Mouse (Mus musculus): ENCODE data around the gene Fxyd7. TPM values are rescaled to one million over a fixed set of nuclear protein-coding genes. Genes with fewer than 3 reads are reported as not detected.

The Fxyd7 gene
- polyA plus RNA-seq (2012; rRNA removed): 7.5 and 10.6 TPM in 2 replicates

- Histone ChIP-seq H3K4me3 (replicated peaks; ENCODE audit: extremely low read depth, low read depth, low read length) (no peak within 1 kb of the TSS), H3K4me1 (ENCODE audit: control insufficient read depth, insufficient read depth, low read length) (peaks cover 3% of the 10 kb centered on the region)
- DNase-seq: no peak
- TF ChIP-seq CTCF (IDR thresholded peaks at IDR 0.05; ENCODE audit: insufficient read depth, low read length) (no peak), POLR2A (IDR thresholded peaks at IDR 0.05; ENCODE audit: borderline replicate concordance, extremely low read depth, low read depth, low read length) (no peak)
- 15% methylated on average over 28 of the region's 28 CpGs for WGBS
These were observed at the start of gene Fxyd7 for GRCm38 (mm10) chr7:31051321-31052021. Gene Fxyd7 (minus strand): TSS chr7:31051467.

- DNase-seq: no peak
- Histone ChIP-seq H3K4me1 (ENCODE audit: control insufficient read depth, insufficient read depth, low read length) (no peaks in the 10 kb centered on the region), H3K4me3 (replicated peaks; ENCODE audit: extremely low read depth, low read depth, low read length) (no peak overlapping the region)
- WGBS: 64% methylated on average over 14 of the region's 14 CpGs
- TF ChIP-seq CTCF (IDR thresholded peaks at IDR 0.05; ENCODE audit: insufficient read depth, low read length) (no peak), POLR2A (IDR thresholded peaks at IDR 0.05; ENCODE audit: borderline replicate concordance, extremely low read depth, low read depth, low read length) (no peak)
These were observed 49.5 kb upstream of the Fxyd7 start for GRCm38 (mm10) chr7:31100786-31101185.

- Histone ChIP-seq H3K4me3 (replicated peaks; ENCODE audit: extremely low read depth, low read depth, low read length) (no peak overlapping the region), H3K4me1 (ENCODE audit: control insufficient read depth, insufficient read depth, low read length) (no peaks in the 10 kb centered on the region)
- no peak for DNase-seq
- TF ChIP-seq CTCF (IDR thresholded peaks at IDR 0.05; ENCODE audit: insufficient read depth, low read length) (no peak), POLR2A (IDR thresholded peaks at IDR 0.05; ENCODE audit: borderline replicate concordance, extremely low read depth, low read depth, low read length) (no peak)
- WGBS: 84% methylated on average over 6 of the region's 6 CpGs
These were observed 48.3 kb upstream of the Fxyd7 start for GRCm38 (mm10) chr7:31099612-31099982.

- no peak for DNase-seq
- TF ChIP-seq CTCF (IDR thresholded peaks at IDR 0.05; ENCODE audit: insufficient read depth, low read length): no peak
- TF ChIP-seq POLR2A (IDR thresholded peaks at IDR 0.05; ENCODE audit: borderline replicate concordance, extremely low read depth, low read depth, low read length): no peak
- H3K4me3 ChIP-seq (replicated peaks; ENCODE audit: extremely low read depth, low read depth, low read length): no peak overlapping the region
- WGBS: 79% methylated on average over 22 of the region's 22 CpGs
- H3K4me1 ChIP-seq (ENCODE audit: control insufficient read depth, insufficient read depth, low read length): no peaks in the 10 kb centered on the region
These were observed 47.7 kb upstream of the Fxyd7 start for GRCm38 (mm10) chr7:31098697-31099611.

- WGBS: 41% methylated on average over 20 of the region's 20 CpGs
- H3K4me3 ChIP-seq (replicated peaks; ENCODE audit: extremely low read depth, low read depth, low read length): no peak overlapping the region
- TF ChIP-seq CTCF (IDR thresholded peaks at IDR 0.05; ENCODE audit: insufficient read depth, low read length): peak; percentile 91
- TF ChIP-seq POLR2A (IDR thresholded peaks at IDR 0.05; ENCODE audit: borderline replicate concordance, extremely low read depth, low read depth, low read length): peak; percentile 3; the same call in 1 of the 2 replicates
- no peaks in the 10 kb centered on the region for H3K4me1 ChIP-seq (ENCODE audit: control insufficient read depth, insufficient read depth, low read length)
- peak; percentile 85 for DNase-seq
These were observed 46.4 kb upstream of the Fxyd7 start for GRCm38 (mm10) chr7:31097583-31098248.

GRCm38 (mm10) chr7:31096892-31097564, 45.8 kb upstream of the Fxyd7 start:
- no peak for DNase-seq
- TF ChIP-seq CTCF (IDR thresholded peaks at IDR 0.05; ENCODE audit: insufficient read depth, low read length) (no peak), POLR2A (IDR thresholded peaks at IDR 0.05; ENCODE audit: borderline replicate concordance, extremely low read depth, low read depth, low read length) (no peak)
- WGBS: 77% methylated on average over 9 of the region's 9 CpGs
- no peaks in the 10 kb centered on the region for H3K4me1 ChIP-seq (ENCODE audit: control insufficient read depth, insufficient read depth, low read length)
- no peak overlapping the region for H3K4me3 ChIP-seq (replicated peaks; ENCODE audit: extremely low read depth, low read depth, low read length)

GRCm38 (mm10) chr7:31094774-31095501, 43.7 kb upstream of the Fxyd7 start:
- TF ChIP-seq CTCF (IDR thresholded peaks at IDR 0.05; ENCODE audit: insufficient read depth, low read length): no peak
- no peak for TF ChIP-seq POLR2A (IDR thresholded peaks at IDR 0.05; ENCODE audit: borderline replicate concordance, extremely low read depth, low read depth, low read length)
- no peak for DNase-seq
- Histone ChIP-seq H3K4me3 (replicated peaks; ENCODE audit: extremely low read depth, low read depth, low read length) (no peak overlapping the region), H3K4me1 (ENCODE audit: control insufficient read depth, insufficient read depth, low read length) (no peaks in the 10 kb centered on the region)
- 24% methylated on average over 11 of the region's 12 CpGs for WGBS

- TF ChIP-seq POLR2A (IDR thresholded peaks at IDR 0.05; ENCODE audit: borderline replicate concordance, extremely low read depth, low read depth, low read length): no peak
- no peak for TF ChIP-seq CTCF (IDR thresholded peaks at IDR 0.05; ENCODE audit: insufficient read depth, low read length)
- peaks cover 2% of the 10 kb centered on the region; the same call in 1 of the 2 replicates for H3K4me1 ChIP-seq (ENCODE audit: control insufficient read depth, insufficient read depth, low read length)
- H3K4me3 ChIP-seq (replicated peaks; ENCODE audit: extremely low read depth, low read depth, low read length): no peak overlapping the region
- WGBS: 53% methylated on average over 2 of the region's 2 CpGs
- DNase-seq: no peak
These were observed 38.5 kb upstream of the Fxyd7 start for GRCm38 (mm10) chr7:31089721-31090120.
